Mouse (Mus musculus): Measurements from ENCODE around the gene Polrmt. TPM values are rescaled to one million over a fixed set of nuclear protein-coding genes. Genes with fewer than 3 reads are reported as not detected.

The Polrmt gene
- polyA plus RNA-seq, 1 experiment from 2014 or later = 36.5 TPM

- Histone ChIP-seq H3K4me1 (replicated peaks; ENCODE audit: control insufficient read depth, insufficient read depth, low read length) (no peaks in the 10 kb centered on the region), H3K9me3 (ENCODE audit: control insufficient read depth, low read length) (no peaks in the 10 kb centered on the region), H3K27me3 (replicated peaks; ENCODE audit: control insufficient read depth, insufficient read depth, low read length) (no peaks in the 10 kb centered on the region), H3K36me3 (ENCODE audit: control insufficient read depth, insufficient read depth, low read length) (peaks cover 3% of the 10 kb centered on the region; the same call in 1 of the 2 replicates), H3K4me3 (ENCODE audit: low read depth, low read length) (no peak overlapping the region), H3K27ac (ENCODE audit: low read depth, low read length) (no peak overlapping the region), H3K4me2 (no peak overlapping the region), H3K9ac (ENCODE audit: low read depth, low read length) (no peak overlapping the region)
- 63% methylated on average over 28 of the region's 28 CpGs for WGBS
- no peak for ATAC-seq (replicated peaks; ENCODE audit: low FRiP score)
- DNase-seq (ENCODE audit: low spot score) = no peak
Measured at GRCm38 (mm10) chr10:79728323-79729249, 17.8 kb downstream of the Polrmt start.

- DNase-seq (ENCODE audit: low spot score) (no peak), ATAC-seq (replicated peaks; ENCODE audit: low FRiP score) (peak; percentile 50)
- no peaks in the 10 kb centered on the region for H3K9me3 ChIP-seq (ENCODE audit: control insufficient read depth, low read length)
- no peaks in the 10 kb centered on the region for H3K4me1 ChIP-seq (replicated peaks; ENCODE audit: control insufficient read depth, insufficient read depth, low read length)
- H3K4me2 ChIP-seq = no peak overlapping the region
- H3K9ac ChIP-seq (ENCODE audit: low read depth, low read length) = no peak overlapping the region
- no peaks in the 10 kb centered on the region for H3K27me3 ChIP-seq (replicated peaks; ENCODE audit: control insufficient read depth, insufficient read depth, low read length)
- no peaks in the 10 kb centered on the region for H3K36me3 ChIP-seq (ENCODE audit: control insufficient read depth, insufficient read depth, low read length)
- no peak overlapping the region for H3K4me3 ChIP-seq (ENCODE audit: low read depth, low read length)
- 37% methylated on average over 11 of the region's 11 CpGs for WGBS
- H3K27ac ChIP-seq (ENCODE audit: low read depth, low read length) = no peak overlapping the region
Measured at GRCm38 (mm10) chr10:79726090-79726489, 20.3 kb downstream of the Polrmt start.

GRCm38 (mm10) chr10:79723692-79724091 lies 22.7 kb downstream of the Polrmt start:
- H3K27me3 ChIP-seq (replicated peaks; ENCODE audit: control insufficient read depth, insufficient read depth, low read length) = peaks cover 11% of the 10 kb centered on the region; the same call in 1 of the 2 replicates
- ATAC-seq (replicated peaks; ENCODE audit: low FRiP score) (no peak), DNase-seq (ENCODE audit: low spot score) (no peak)
- H3K4me1 ChIP-seq (replicated peaks; ENCODE audit: control insufficient read depth, insufficient read depth, low read length) = no peaks in the 10 kb centered on the region
- H3K4me2 ChIP-seq = no peak overlapping the region
- H3K27ac ChIP-seq (ENCODE audit: low read depth, low read length) = no peak overlapping the region
- no peaks in the 10 kb centered on the region for H3K9me3 ChIP-seq (ENCODE audit: control insufficient read depth, low read length)
- no peak overlapping the region for H3K4me3 ChIP-seq (ENCODE audit: low read depth, low read length)
- H3K36me3 ChIP-seq (ENCODE audit: control insufficient read depth, insufficient read depth, low read length) = no peaks in the 10 kb centered on the region
- H3K9ac ChIP-seq (ENCODE audit: low read depth, low read length) = no peak overlapping the region
- 75% methylated on average over 7 of the region's 7 CpGs for WGBS

- DNase-seq (ENCODE audit: low spot score) = no peak
- WGBS = 69% methylated on average over 6 of the region's 6 CpGs
- ATAC-seq (replicated peaks; ENCODE audit: low FRiP score) = no peak
- no peak overlapping the region for H3K9ac ChIP-seq (ENCODE audit: low read depth, low read length)
- H3K27me3 ChIP-seq (replicated peaks; ENCODE audit: control insufficient read depth, insufficient read depth, low read length) = peaks cover 18% of the 10 kb centered on the region
- no peaks in the 10 kb centered on the region for H3K36me3 ChIP-seq (ENCODE audit: control insufficient read depth, insufficient read depth, low read length)
- H3K4me1 ChIP-seq (replicated peaks; ENCODE audit: control insufficient read depth, insufficient read depth, low read length) = no peaks in the 10 kb centered on the region
- no peak overlapping the region for H3K27ac ChIP-seq (ENCODE audit: low read depth, low read length)
- no peak overlapping the region for H3K4me3 ChIP-seq (ENCODE audit: low read depth, low read length)
- H3K9me3 ChIP-seq (ENCODE audit: control insufficient read depth, low read length) = no peaks in the 10 kb centered on the region
- H3K4me2 ChIP-seq = no peak overlapping the region
Measured at GRCm38 (mm10) chr10:79723047-79723446, 23.3 kb downstream of the Polrmt start.

GRCm38 (mm10) chr10:79721089-79721488 lies 25.3 kb downstream of the Polrmt start:
- H3K36me3 ChIP-seq (ENCODE audit: control insufficient read depth, insufficient read depth, low read length) = no peaks in the 10 kb centered on the region
- peaks cover 4% of the 10 kb centered on the region; the same call in 1 of the 2 replicates for H3K4me1 ChIP-seq (replicated peaks; ENCODE audit: control insufficient read depth, insufficient read depth, low read length)
- WGBS = 65% methylated on average over 5 of the region's 5 CpGs
- DNase-seq (ENCODE audit: low spot score) (no peak), ATAC-seq (replicated peaks; ENCODE audit: low FRiP score) (no peak)
- H3K4me2 ChIP-seq = no peak overlapping the region
- H3K27ac ChIP-seq (ENCODE audit: low read depth, low read length) = no peak overlapping the region
- peaks cover 37% of the 10 kb centered on the region for H3K27me3 ChIP-seq (replicated peaks; ENCODE audit: control insufficient read depth, insufficient read depth, low read length)
- no peaks in the 10 kb centered on the region for H3K9me3 ChIP-seq (ENCODE audit: control insufficient read depth, low read length)
- no peak overlapping the region for H3K9ac ChIP-seq (ENCODE audit: low read depth, low read length)
- H3K4me3 ChIP-seq (ENCODE audit: low read depth, low read length) = no peak overlapping the region

- Histone ChIP-seq H3K4me1 (replicated peaks; ENCODE audit: control insufficient read depth, insufficient read depth, low read length) (peaks cover 7% of the 10 kb centered on the region), H3K9me3 (ENCODE audit: control insufficient read depth, low read length) (no peaks in the 10 kb centered on the region), H3K27me3 (replicated peaks; ENCODE audit: control insufficient read depth, insufficient read depth, low read length) (peaks cover 54% of the 10 kb centered on the region), H3K36me3 (ENCODE audit: control insufficient read depth, insufficient read depth, low read length) (no peaks in the 10 kb centered on the region), H3K9ac (ENCODE audit: low read depth, low read length) (no peak overlapping the region), H3K27ac (ENCODE audit: low read depth, low read length) (no peak overlapping the region), H3K4me2 (peak overlapping the region; percentile 91), H3K4me3 (ENCODE audit: low read depth, low read length) (0 out of 2 replicates have a peak overlapping the region, but pooled peaks have one; percentile 67)
- WGBS = 7% methylated on average over 43 of the region's 43 CpGs
- DNase-seq (ENCODE audit: low spot score) (peak; percentile 78), ATAC-seq (replicated peaks; ENCODE audit: low FRiP score) (no peak; the same call in 1 of the 2 replicates)
Measured at GRCm38 (mm10) chr10:79717640-79718357, 28.6 kb downstream of the Polrmt start.

GRCm38 (mm10) chr10:79716988-79717355 lies 29.4 kb downstream of the Polrmt start:
- peak overlapping the region; percentile 91 for H3K4me2 ChIP-seq
- H3K4me3 ChIP-seq (ENCODE audit: low read depth, low read length) = peak overlapping the region; percentile 67
- H3K27me3 ChIP-seq (replicated peaks; ENCODE audit: control insufficient read depth, insufficient read depth, low read length) = peaks cover 54% of the 10 kb centered on the region
- H3K27ac ChIP-seq (ENCODE audit: low read depth, low read length) = no peak overlapping the region
- no peak for ATAC-seq (replicated peaks; ENCODE audit: low FRiP score)
- no peak for DNase-seq (ENCODE audit: low spot score)
- 0 out of 2 replicates have a peak, but pooled peaks cover 2% of the 10 kb centered on the region for H3K36me3 ChIP-seq (ENCODE audit: control insufficient read depth, insufficient read depth, low read length)
- peaks cover 14% of the 10 kb centered on the region for H3K4me1 ChIP-seq (replicated peaks; ENCODE audit: control insufficient read depth, insufficient read depth, low read length)
- 0 out of 2 replicates have a peak overlapping the region, but pooled peaks have one; percentile 25 for H3K9ac ChIP-seq (ENCODE audit: low read depth, low read length)
- H3K9me3 ChIP-seq (ENCODE audit: control insufficient read depth, low read length) = no peaks in the 10 kb centered on the region
- 1% methylated on average over 44 of the region's 44 CpGs for WGBS

GRCm38 (mm10) chr10:79716254-79716987 lies 30.0 kb downstream of the Polrmt start, which contains the start of gene Hcn2:
Gene Hcn2 (plus strand): TSS chr10:79716634.
- no peak for DNase-seq (ENCODE audit: low spot score)
- no peak; the same call in 1 of the 2 replicates for ATAC-seq (replicated peaks; ENCODE audit: low FRiP score)
- H3K27ac ChIP-seq (ENCODE audit: low read depth, low read length) = no peak within 1 kb of the TSS
- H3K4me3 ChIP-seq (ENCODE audit: low read depth, low read length) = peak within 1 kb of the TSS; percentile 67
- peak within 1 kb of the TSS; percentile 91 for H3K4me2 ChIP-seq
- 0 out of 2 replicates have a peak within 1 kb of the TSS, but pooled peaks have one; percentile 25 for H3K9ac ChIP-seq (ENCODE audit: low read depth, low read length)
- H3K4me1 ChIP-seq (replicated peaks; ENCODE audit: control insufficient read depth, insufficient read depth, low read length) = peaks cover 14% of the 10 kb centered on the region
- H3K36me3 ChIP-seq (ENCODE audit: control insufficient read depth, insufficient read depth, low read length) = peaks cover 7% of the 10 kb centered on the region; the same call in 1 of the 2 replicates
- H3K9me3 ChIP-seq (ENCODE audit: control insufficient read depth, low read length) = no peaks in the 10 kb centered on the region
- H3K27me3 ChIP-seq (replicated peaks; ENCODE audit: control insufficient read depth, insufficient read depth, low read length) = peaks cover 54% of the 10 kb centered on the region
- WGBS = 2% methylated on average over 64 of the region's 91 CpGs

All from liver, embryonic 11.5 days (tissue).